Mouse (Mus musculus) limb, embryonic 15.5 days (tissue): ENCODE data around the gene Rin1. TPM values are rescaled to one million over a fixed set of nuclear protein-coding genes. Genes with fewer than 3 reads are reported as not detected.

Source experiments
- ATAC-seq: fragments of 200-750 bp; cut with Nextera tagmentation; 2 replicates; pipeline ENCODE4 v1.8.0; 2017; ENCODE audit warnings: low read depth, moderate TSS enrichment; ENCODE audit not compliant: insufficient number of reproducible peaks, low FRiP score, low TSS enrichment
- H3K27ac ChIP-seq: fragments of 300-500 bp; sonication (generic); 2 replicates; pipeline ENCODE4 v1.5.1; 2015; ENCODE audit warnings: moderate library complexity, mild to moderate bottlenecking, inconsistent platforms
- H3K27me3 ChIP-seq: fragments of 300-500 bp; sonication (generic); 2 replicates; pipeline ENCODE4 v1.6.1; 2015; ENCODE audit warnings: inconsistent platforms
- H3K36me3 ChIP-seq: fragments of 300-500 bp; sonication (generic); 2 replicates; pipeline ENCODE4 v1.6.1; 2015; ENCODE audit warnings: inconsistent platforms
- H3K4me1 ChIP-seq: fragments of 300-500 bp; sonication (generic); 2 replicates; pipeline ENCODE4 v1.6.1; 2015; ENCODE audit warnings: inconsistent platforms
- H3K4me2 ChIP-seq: fragments of 300-500 bp; sonication (generic); 2 replicates; pipeline ENCODE4 v1.6.1; 2015; ENCODE audit warnings: mild to moderate bottlenecking, inconsistent platforms
- H3K4me3 ChIP-seq: fragments of 300-500 bp; sonication (generic); 2 replicates; pipeline ENCODE4 v1.5.1; 2015; ENCODE audit warnings: mild to moderate bottlenecking, inconsistent platforms
- H3K9ac ChIP-seq: fragments of 300-500 bp; sonication (generic); 2 replicates; pipeline ENCODE4 v1.6.1; 2015; ENCODE audit warnings: inconsistent platforms
- H3K9me3 ChIP-seq: fragments of 300-500 bp; sonication (generic); 2 replicates; pipeline ENCODE4 v1.6.1; 2016; ENCODE audit warnings: inconsistent platforms
- WGBS: fragments of 180-500 bp; shearing (Covaris S2); methylation state at CpG from one replicate; pipeline ENCODE4 v1.1.7; 2015; 5-methylcytosine and 5-hydroxymethylcytosine counted together
- polyA plus RNA-seq: library from polyadenylated mRNA; unstranded; fragments of >200 nt; fragmentation: Nextera tagmentation; extraction: Ambion mirVana; gene quantifications from 2 replicates; pipeline ENCODE4 v1.2.1, GENCODE M21; 2015

Gene Rin1
- polyA plus RNA-seq, 1 experiment from 2014 or later, result 3.2 TPM

- H3K4me1 ChIP-seq, result peaks cover 32% of the 10 kb centered on the region
- H3K4me2 ChIP-seq, result no peak overlapping the region
- no peak overlapping the region for H3K9ac ChIP-seq
- H3K4me3 ChIP-seq, result no peak overlapping the region
- peaks cover 48% of the 10 kb centered on the region for H3K36me3 ChIP-seq
- no peaks in the 10 kb centered on the region for H3K9me3 ChIP-seq
- WGBS, result 85% methylated on average over 14 of the region's 14 CpGs
- ATAC-seq, result no peak
- no peak overlapping the region for H3K27ac ChIP-seq
- peaks cover 36% of the 10 kb centered on the region for H3K27me3 ChIP-seq
These were observed 1.9 kb upstream of the Rin1 start for GRCm38 (mm10) chr19:5048138-5049056.

GRCm38 (mm10) chr19:5049325-5049724 is 956 bp upstream of the Rin1 start:
- WGBS, result 78% methylated on average over 6 of the region's 6 CpGs
- H3K4me3 ChIP-seq, result no peak overlapping the region
- peaks cover 44% of the 10 kb centered on the region for H3K27me3 ChIP-seq
- H3K27ac ChIP-seq, result no peak overlapping the region
- peaks cover 48% of the 10 kb centered on the region for H3K36me3 ChIP-seq
- no peaks in the 10 kb centered on the region for H3K9me3 ChIP-seq
- no peak overlapping the region for H3K9ac ChIP-seq
- H3K4me2 ChIP-seq, result no peak overlapping the region
- H3K4me1 ChIP-seq, result peaks cover 35% of the 10 kb centered on the region
- no peak for ATAC-seq

GRCm38 (mm10) chr19:5051031-5051430 is 750 bp downstream of the Rin1 start:
- Histone ChIP-seq H3K4me1 (peaks cover 35% of the 10 kb centered on the region), H3K27ac (0 out of 2 replicates have a peak overlapping the region, but pooled peaks have one; percentile 27), H3K27me3 (peaks cover 44% of the 10 kb centered on the region), H3K36me3 (peaks cover 41% of the 10 kb centered on the region), H3K4me2 (peak overlapping the region; percentile 32), H3K4me3 (peak overlapping the region; percentile 27), H3K9ac (0 out of 2 replicates have a peak overlapping the region, but pooled peaks have one; percentile 20), H3K9me3 (no peaks in the 10 kb centered on the region)
- WGBS, result 9% methylated on average over 17 of the region's 17 CpGs
- ATAC-seq, result no peak

GRCm38 (mm10) chr19:5051515-5051914 is 1.2 kb downstream of the Rin1 start:
- peak overlapping the region; percentile 27; the same call in 1 of the 2 replicates for H3K4me3 ChIP-seq
- H3K27me3 ChIP-seq, result peaks cover 44% of the 10 kb centered on the region
- no peaks in the 10 kb centered on the region for H3K9me3 ChIP-seq
- WGBS, result 37% methylated on average over 3 of the region's 3 CpGs
- H3K9ac ChIP-seq, result 0 out of 2 replicates have a peak overlapping the region, but pooled peaks have one; percentile 20
- H3K27ac ChIP-seq, result no peak overlapping the region
- ATAC-seq, result no peak
- peaks cover 40% of the 10 kb centered on the region for H3K4me1 ChIP-seq
- H3K4me2 ChIP-seq, result peak overlapping the region; percentile 32
- peaks cover 36% of the 10 kb centered on the region for H3K36me3 ChIP-seq

GRCm38 (mm10) chr19:5052166-5052822 is 2.0 kb downstream of the Rin1 start:
- WGBS, result 30% methylated on average over 25 of the region's 25 CpGs
- Histone ChIP-seq H3K4me2 (no peak overlapping the region), H3K27me3 (peaks cover 44% of the 10 kb centered on the region)

GRCm38 (mm10) chr19:5052853-5053252 is 2.6 kb downstream of the Rin1 start:
- no peak overlapping the region for H3K4me3 ChIP-seq
- H3K27ac ChIP-seq, result no peak overlapping the region
- no peaks in the 10 kb centered on the region for H3K9me3 ChIP-seq
- H3K4me1 ChIP-seq, result peaks cover 44% of the 10 kb centered on the region
- ATAC-seq, result no peak
- H3K9ac ChIP-seq, result no peak overlapping the region
- whole genome bisulfite sequencing, result 64% methylated on average over 17 of the region's 17 CpGs
- H3K36me3 ChIP-seq, result peaks cover 22% of the 10 kb centered on the region
- peaks cover 44% of the 10 kb centered on the region for H3K27me3 ChIP-seq
- H3K4me2 ChIP-seq, result no peak overlapping the region

More at GRCm38 (mm10) chr19:5052166-5052822, 2.0 kb downstream of the Rin1 start:
- ATAC-seq, result no peak
- 0 out of 2 replicates have a peak overlapping the region, but pooled peaks have one; percentile 10 for H3K9ac ChIP-seq
- H3K4me1 ChIP-seq, result peaks cover 43% of the 10 kb centered on the region
- peaks cover 28% of the 10 kb centered on the region for H3K36me3 ChIP-seq
- no peak overlapping the region for H3K27ac ChIP-seq
- H3K4me3 ChIP-seq, result no peak overlapping the region
- H3K9me3 ChIP-seq, result no peaks in the 10 kb centered on the region

GRCm38 (mm10) chr19:5053909-5054308 is 3.6 kb downstream of the Rin1 start:
- Histone ChIP-seq H3K9ac (no peak overlapping the region), H3K27me3 (peaks cover 44% of the 10 kb centered on the region), H3K4me1 (peaks cover 55% of the 10 kb centered on the region), H3K9me3 (no peaks in the 10 kb centered on the region), H3K36me3 (peaks cover 12% of the 10 kb centered on the region), H3K27ac (no peak overlapping the region), H3K4me2 (no peak overlapping the region), H3K4me3 (no peak overlapping the region)
- 19% methylated on average over 9 of the region's 9 CpGs for WGBS
- ATAC-seq, result no peak

GRCm38 (mm10) chr19:5056251-5056650 is 6.0 kb downstream of the Rin1 start:
- ATAC-seq, result no peak
- H3K4me3 ChIP-seq, result no peak overlapping the region
- no peaks in the 10 kb centered on the region for H3K9me3 ChIP-seq
- no peak overlapping the region for H3K27ac ChIP-seq
- peaks cover 30% of the 10 kb centered on the region for H3K27me3 ChIP-seq
- H3K4me2 ChIP-seq, result no peak overlapping the region
- no peaks in the 10 kb centered on the region for H3K36me3 ChIP-seq
- 8% methylated on average over 6 of the region's 6 CpGs for WGBS
- H3K4me1 ChIP-seq, result peaks cover 59% of the 10 kb centered on the region
- no peak overlapping the region for H3K9ac ChIP-seq

- no peak for ATAC-seq
- WGBS, result 30% methylated on average over 16 of the region's 16 CpGs
- Histone ChIP-seq H3K4me3 (no peak overlapping the region), H3K27ac (peak overlapping the region; percentile 38; the same call in 1 of the 2 replicates), H3K9me3 (no peaks in the 10 kb centered on the region), H3K27me3 (peaks cover 11% of the 10 kb centered on the region), H3K4me1 (peaks cover 48% of the 10 kb centered on the region), H3K4me2 (no peak overlapping the region), H3K9ac (no peak overlapping the region), H3K36me3 (no peaks in the 10 kb centered on the region)
These were observed 7.8 kb downstream of the Rin1 start for GRCm38 (mm10) chr19:5057876-5058775.

GRCm38 (mm10) chr19:5058801-5059771 is 8.8 kb downstream of the Rin1 start:
- WGBS, result 24% methylated on average over 10 of the region's 10 CpGs
- Histone ChIP-seq H3K4me3 (no peak overlapping the region), H3K27ac (peak overlapping the region; percentile 48), H3K9me3 (no peaks in the 10 kb centered on the region), H3K36me3 (no peaks in the 10 kb centered on the region), H3K4me1 (peaks cover 46% of the 10 kb centered on the region), H3K27me3 (peaks cover 1% of the 10 kb centered on the region; the same call in 1 of the 2 replicates), H3K9ac (no peak overlapping the region; the same call in 1 of the 2 replicates), H3K4me2 (no peak overlapping the region)
- peak; percentile 33; the same call in 1 of the 2 replicates for ATAC-seq
